Mouse (Mus musculus) retina, postnatal 1 day (tissue): ENCODE results near the gene Cript.

Experiments used
- DNase-seq: peaks from one replicate; pipeline ENCODE4 v3.0.0-alpha.2; 2012

Cript gene

GRCm38 (mm10) chr17:87025269-87025949, at the start of gene Cript, which contains the start of gene Pigf:
Gene Cript, plus strand, starts transcription at chr17:87025550.
Gene Pigf, minus strand, starts transcription at chr17:87025406.
- peak; percentile 99 for DNase-seq

- DNase-seq: no peak
Measured at GRCm38 (mm10) chr17:86976387-86976786, 49.0 kb upstream of the Cript start.

DNA sequence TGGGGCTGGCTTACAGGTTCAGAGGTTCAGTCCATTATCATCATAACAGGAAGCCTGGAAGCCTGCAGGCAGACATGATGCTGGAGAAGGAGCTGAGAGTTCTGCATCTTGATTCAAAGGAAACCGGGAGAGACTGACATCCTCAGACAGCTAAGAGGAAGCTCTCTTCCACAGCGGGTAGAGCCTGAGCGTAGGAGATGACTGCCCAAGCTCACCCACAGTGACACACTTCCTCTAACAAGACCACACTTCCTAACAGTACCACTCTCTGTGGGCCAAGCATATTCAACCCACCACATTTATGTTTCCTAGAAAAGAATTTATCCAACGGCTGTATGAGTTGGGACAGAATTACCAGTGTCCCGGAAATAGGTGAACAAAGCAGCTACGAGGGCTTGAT, 46.9 kb upstream of the Cript start:
- DNase-seq: no peak

GRCm38 (mm10) chr17:86981205-86981604, 44.1 kb upstream of the Cript start:
- DNase-seq: no peak

DNA sequence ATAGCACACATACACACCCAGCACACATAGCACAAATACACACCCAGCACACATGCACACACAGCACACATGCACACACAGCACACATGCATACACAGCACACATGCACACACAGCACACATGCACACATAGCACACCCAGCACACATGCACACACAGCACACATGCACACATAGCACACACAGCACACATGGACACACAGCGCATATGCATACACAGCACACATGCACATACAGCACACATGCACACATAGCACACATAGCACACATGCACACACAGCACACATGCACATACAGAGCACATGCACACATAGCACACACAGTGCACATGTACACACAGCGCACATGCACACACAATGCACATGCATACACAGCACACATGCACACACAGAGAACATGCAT, 43.6 kb upstream of the Cript start:
- no peak for DNase-seq

- peak; percentile 54 for DNase-seq
Measured at GRCm38 (mm10) chr17:86982497-86982896, 42.9 kb upstream of the Cript start.

DNA sequence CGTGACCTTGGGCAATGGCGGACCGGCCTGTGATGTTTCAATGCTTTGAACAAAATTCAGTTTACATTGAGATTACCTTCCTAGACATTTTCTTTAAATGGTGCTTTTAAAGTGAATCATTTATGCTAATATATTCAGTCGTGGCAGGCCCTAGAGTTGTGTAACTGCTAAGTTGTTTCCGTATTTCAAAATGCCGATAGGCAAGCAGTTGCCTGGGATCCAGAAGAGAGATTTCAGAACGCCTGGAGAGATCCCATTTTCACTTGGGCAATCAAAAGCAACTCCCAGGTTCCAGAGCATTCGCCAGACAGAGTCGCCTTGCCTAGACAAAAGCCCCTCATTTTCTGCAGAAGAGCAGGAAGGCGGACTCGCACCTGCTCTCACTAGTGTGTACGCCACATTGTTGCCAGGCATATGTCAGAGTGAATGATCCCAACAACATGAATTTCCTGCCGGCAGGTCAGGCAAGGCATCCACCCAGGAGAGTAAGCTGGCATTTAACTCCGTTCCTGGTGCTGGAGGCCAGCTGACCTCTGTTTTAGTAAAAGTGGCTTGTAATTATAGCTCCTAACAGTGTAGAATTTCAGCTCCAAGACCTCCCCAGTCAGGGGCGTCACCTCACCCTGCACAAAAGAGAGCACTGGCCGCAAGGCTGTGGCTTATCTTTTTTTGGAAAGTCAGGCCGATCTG, 38.8 kb upstream of the Cript start:
- peak; percentile 63 for DNase-seq

DNA sequence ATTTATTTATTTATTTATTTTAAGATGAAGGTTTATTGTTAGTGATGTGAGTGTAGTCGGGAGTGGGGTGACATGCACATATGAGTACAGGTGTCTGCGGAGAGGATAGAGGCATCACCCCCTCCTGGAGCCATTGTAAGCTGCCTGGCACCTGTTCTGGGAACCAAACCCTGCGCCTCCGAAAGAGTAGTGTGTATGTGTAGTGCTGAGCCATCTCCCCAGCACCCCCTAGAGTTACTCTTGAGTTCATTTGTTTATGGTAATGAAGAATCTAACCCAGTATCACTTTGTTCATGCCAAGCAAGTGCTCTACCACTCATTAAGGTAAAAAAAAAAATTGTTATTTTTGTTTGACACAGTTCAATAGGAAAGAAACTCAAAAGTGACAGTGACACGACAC, 37.2 kb upstream of the Cript start:
- no peak for DNase-seq

GRCm38 (mm10) chr17:86988601-86989184, 36.7 kb upstream of the Cript start:
- peak; percentile 74 for DNase-seq

GRCm38 (mm10) chr17:86991306-86991705, 34.0 kb upstream of the Cript start:
- DNase-seq: no peak

- no peak for DNase-seq
Measured at GRCm38 (mm10) chr17:86997323-86997722, 28.0 kb upstream of the Cript start.

DNA sequence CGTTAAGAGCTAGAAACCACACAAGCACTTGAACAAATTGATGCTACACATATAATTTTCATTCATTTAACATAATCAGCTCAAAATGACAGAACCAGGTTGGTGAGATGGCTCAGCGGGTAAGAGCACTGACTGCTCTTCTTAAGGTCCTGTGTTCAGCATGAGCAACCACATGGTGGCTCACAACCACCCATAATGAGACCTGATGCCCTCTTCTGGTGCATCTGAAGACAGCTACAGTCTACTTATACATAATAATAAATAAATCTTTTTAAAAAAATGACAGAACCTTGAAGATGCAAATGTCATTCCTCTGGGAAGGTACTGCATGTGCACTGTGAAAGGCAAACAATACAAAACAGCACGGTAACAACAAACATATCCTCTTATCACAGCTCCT, 16.4 kb upstream of the Cript start:
- no peak for DNase-seq

DNA sequence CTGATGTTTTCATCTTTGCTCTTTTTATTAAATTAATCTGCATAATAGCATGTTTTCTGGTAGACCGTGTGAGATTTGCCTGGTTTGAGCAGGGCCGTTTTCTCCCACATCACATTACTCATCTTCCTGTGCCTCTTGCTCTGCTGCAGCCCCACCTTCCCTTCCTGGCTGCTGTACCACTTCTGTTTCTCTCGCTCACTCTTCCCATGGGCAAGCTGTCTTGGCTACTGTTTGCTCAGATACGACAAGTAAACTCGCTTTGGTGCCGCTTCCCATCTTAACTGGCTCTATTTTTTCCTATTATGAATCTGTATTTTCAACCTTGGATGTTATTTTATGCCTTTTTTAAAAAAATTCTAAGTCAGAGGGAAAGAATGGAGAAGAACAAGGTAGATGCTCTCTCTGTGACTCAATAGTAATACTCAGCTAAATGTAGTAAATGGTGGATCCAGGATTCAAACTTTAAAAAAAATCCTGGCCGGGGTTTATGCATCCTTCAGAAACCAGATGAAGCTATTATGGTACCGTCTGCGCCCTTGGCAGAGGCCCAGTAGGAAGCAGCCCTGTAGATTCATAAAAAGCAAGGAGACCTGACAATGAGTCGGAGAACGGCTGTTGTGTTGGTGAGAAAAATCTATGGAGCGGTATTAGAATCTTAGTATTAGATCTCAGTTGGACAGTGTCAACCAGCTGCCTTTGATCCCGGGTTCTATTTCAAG, 13.9 kb upstream of the Cript start:
- DNase-seq: no peak

DNA sequence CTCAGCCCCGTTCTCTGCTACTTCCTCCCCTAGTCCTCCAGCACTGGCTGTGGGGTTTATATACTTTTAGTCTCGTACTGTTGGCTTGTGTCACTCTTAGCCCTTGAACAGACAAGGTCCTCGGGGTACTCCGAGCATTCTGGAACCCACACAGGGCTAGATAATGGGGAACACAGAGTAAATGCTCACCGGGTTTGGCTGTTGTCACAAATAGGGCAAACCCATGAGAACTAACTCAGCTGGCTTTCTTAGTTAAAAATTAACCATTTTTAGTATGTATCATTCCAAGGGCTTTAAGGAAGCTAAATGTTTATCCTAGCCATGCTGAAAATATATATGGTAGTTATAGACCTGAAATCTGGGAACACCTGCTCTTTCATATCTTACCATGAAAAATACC, 5.7 kb upstream of the Cript start:
- DNase-seq: no peak

GRCm38 (mm10) chr17:87024491-87025242, 683 bp upstream of the Cript start:
- DNase-seq: no peak

DNA sequence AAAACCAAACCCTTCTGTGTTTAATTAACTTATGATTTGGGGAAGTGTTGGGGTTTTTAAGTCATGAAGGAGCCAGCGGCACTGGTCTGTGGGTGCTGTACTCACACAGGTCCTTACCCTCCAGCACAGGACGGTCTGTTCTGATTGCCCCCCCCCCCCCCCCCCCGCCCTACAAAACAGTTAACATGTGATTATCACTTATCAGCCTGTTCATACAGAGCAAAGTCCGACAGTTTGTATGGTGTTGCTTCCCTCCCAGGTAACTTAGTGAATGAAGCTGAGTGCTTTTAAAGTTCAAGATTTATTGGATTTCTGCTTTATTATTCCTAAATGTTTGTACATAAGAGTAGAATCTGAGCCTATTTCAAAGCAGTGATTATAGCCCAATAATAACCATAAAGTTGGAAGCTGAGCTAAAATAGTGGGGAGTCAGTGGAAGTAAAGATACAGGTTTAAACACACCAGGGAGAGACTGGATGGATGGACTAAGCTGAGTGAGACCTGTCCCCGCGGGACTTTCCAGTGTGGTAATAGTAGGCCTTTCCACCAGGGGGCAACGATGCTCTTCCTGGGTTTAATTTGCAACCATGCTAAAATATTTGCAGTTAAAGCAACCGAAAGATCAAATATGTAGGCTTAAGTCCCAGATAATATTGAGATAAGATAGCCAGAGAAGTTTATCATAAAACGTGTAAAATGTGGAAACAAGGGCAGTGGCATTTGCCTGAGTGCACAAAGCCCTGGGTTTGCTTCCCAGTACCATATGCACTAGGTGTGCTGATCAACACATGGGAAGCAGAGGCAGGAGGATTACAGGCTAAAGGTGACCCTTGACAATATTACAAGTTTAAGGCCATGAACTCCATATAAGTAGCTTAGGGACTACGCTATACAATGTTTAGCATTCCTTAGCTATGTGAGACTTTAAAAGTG, 11.1 kb downstream of the Cript start:
- DNase-seq: peak; percentile 61

DNA sequence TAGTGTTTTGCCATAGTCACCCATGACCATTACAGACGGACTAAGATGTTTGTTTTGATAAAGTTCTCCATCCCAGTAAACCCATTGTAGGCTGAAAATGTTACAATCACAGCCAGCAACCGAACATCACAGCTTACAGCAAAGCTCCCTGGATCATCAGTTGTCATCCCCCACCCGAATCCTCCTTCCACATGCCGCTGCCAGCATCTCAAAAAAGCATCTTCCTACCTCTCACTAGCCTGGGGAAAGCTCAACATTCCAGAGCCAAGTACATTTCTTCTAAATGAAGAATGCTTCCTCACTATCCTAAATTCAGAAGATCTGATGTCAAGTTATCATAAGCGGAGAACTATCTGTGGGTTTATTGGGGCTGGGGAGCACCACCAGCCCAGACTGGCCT, 13.1 kb downstream of the Cript start:
- no peak for DNase-seq

GRCm38 (mm10) chr17:87041739-87042138, 16.4 kb downstream of the Cript start:
- no peak for DNase-seq

DNA sequence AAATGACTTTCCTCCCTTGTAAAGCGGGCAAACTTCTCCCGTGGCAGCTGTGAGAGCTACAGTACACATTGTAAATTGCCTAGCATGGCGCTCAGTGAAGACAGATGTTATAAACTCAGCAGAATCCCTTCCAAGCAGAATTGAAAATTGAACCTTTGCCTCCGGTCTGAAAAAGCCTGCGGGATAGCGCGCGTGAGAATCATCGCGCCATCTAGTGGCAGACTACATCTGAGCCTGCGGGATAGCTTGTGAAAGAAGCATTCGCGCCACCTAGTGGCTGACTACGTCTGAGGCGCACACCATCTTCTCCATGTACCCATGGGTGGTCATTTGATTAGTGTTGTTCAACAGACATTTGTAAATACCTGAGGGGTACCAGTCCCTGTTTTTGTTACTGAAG, 19.0 kb downstream of the Cript start:
- DNase-seq: peak; percentile 93

DNA sequence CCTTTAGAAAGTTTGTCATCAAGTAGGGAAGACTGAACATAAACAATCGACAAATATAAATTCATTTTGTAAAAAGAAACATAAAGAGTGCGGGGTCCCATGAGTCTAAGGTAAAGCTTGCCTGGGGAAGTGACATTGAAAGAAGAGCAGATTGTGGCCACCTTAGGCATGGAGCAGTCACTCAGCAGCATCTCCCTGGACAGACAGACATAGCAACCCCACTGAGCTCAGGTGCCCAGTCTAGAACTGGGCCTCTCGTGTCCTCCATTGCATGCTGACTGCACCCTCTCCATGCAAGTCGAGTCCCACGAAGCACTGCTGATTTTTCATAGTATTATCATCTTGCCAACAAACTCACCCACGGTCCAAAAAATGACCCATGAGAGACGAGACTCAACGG, 19.4 kb downstream of the Cript start:
- DNase-seq: no peak

- peak; percentile 19 for DNase-seq
Measured at GRCm38 (mm10) chr17:87049696-87050095, 24.3 kb downstream of the Cript start.
